Mouse (Mus musculus) bone marrow macrophage, adult 2 months (primary cell): Measurements from ENCODE around the gene Ska2. TPM values are rescaled to one million over a fixed set of nuclear protein-coding genes. Genes with fewer than 3 reads are reported as not detected.

ENCODE experiments used
- H3K27ac ChIP-seq: 2 replicates; pipeline ENCODE4 v1.5.1; 2012; ENCODE audit warnings: low read depth, low read length; ENCODE audit not compliant: insufficient read depth
- H3K4me1 ChIP-seq: 2 replicates; pipeline ENCODE4 v1.6.1; 2012; ENCODE audit warnings: low read length; ENCODE audit not compliant: control insufficient read depth, insufficient read depth
- H3K4me3 ChIP-seq: 2 replicates; pipeline ENCODE4 v1.5.1; 2012; ENCODE audit warnings: mild to moderate bottlenecking, low read length, moderate library complexity; ENCODE audit not compliant: insufficient read depth
- CTCF ChIP-seq: IDR thresholded peaks from 2 replicates; pipeline ENCODE4 v1.5.1; 2012; ENCODE audit warnings: low read depth, mild to moderate bottlenecking, low read length, moderate library complexity
- POLR2A ChIP-seq: IDR thresholded peaks from 2 replicates; pipeline ENCODE4 v1.6.1; 2012; ENCODE audit warnings: mild to moderate bottlenecking, low read depth, low read length, borderline replicate concordance
- polyA plus RNA-seq: library from polyadenylated mRNA; stranded (reverse); fragments of >200 nt; gene quantifications from 2 replicates; pipeline ENCODE4 v1.2.4, GENCODE M21; 2012; ENCODE audit not compliant: missing spikeins, insufficient read depth, insufficient read length

Ska2 gene
- polyA plus RNA-seq, result 26.7 and 30.5 TPM in 2 replicates

- TF ChIP-seq POLR2A (no peak), CTCF (no peak)
Observed at GRCm38 (mm10) chr11:87108755-87109518, at the start of gene Ska2. Ska2 (plus strand) TSS chr11:87109234.

GRCm38 (mm10) chr11:87060410-87060809, 48.6 kb upstream of the Ska2 start:
- TF ChIP-seq POLR2A (no peak), CTCF (no peak)
- H3K27ac ChIP-seq, result no peak overlapping the region
- H3K4me1 ChIP-seq, result no peaks in the 10 kb centered on the region
- H3K4me3 ChIP-seq, result no peak overlapping the region

More at GRCm38 (mm10) chr11:87108755-87109518, at the start of gene Ska2:
- peak within 1 kb of the TSS; percentile 69 for H3K27ac ChIP-seq
- H3K4me3 ChIP-seq, result peak within 1 kb of the TSS; percentile 70
- peaks cover 2% of the 10 kb centered on the region for H3K4me1 ChIP-seq

- no peak overlapping the region for H3K4me3 ChIP-seq
- TF ChIP-seq CTCF, result no peak
- no peak for TF ChIP-seq POLR2A
- no peaks in the 10 kb centered on the region for H3K4me1 ChIP-seq
- H3K27ac ChIP-seq, result no peak overlapping the region
Observed at GRCm38 (mm10) chr11:87062087-87062486, 46.9 kb upstream of the Ska2 start.

- TF ChIP-seq CTCF (peak; percentile 22; the same call in 1 of the 2 replicates), POLR2A (no peak)
- H3K4me1 ChIP-seq, result peaks cover 13% of the 10 kb centered on the region
- H3K27ac ChIP-seq, result peak overlapping the region; percentile 42
- H3K4me3 ChIP-seq, result peak overlapping the region; percentile 88
Observed at GRCm38 (mm10) chr11:87073343-87073865, 35.6 kb upstream of the Ska2 start.

GRCm38 (mm10) chr11:87073866-87074440, 35.1 kb upstream of the Ska2 start, which contains the start of gene Gdpd1:
Gdpd1 (minus strand) TSS chr11:87074062.
- H3K27ac ChIP-seq, result peak within 1 kb of the TSS; percentile 42
- peak within 1 kb of the TSS; percentile 88 for H3K4me3 ChIP-seq
- TF ChIP-seq CTCF, result no peak
- no peak for TF ChIP-seq POLR2A

GRCm38 (mm10) chr11:87083712-87084111, 25.3 kb upstream of the Ska2 start:
- TF ChIP-seq POLR2A (no peak), CTCF (no peak)
- H3K4me3 ChIP-seq, result no peak overlapping the region
- no peak overlapping the region for H3K27ac ChIP-seq
- peaks cover 15% of the 10 kb centered on the region for H3K4me1 ChIP-seq

More at GRCm38 (mm10) chr11:87073866-87074440, 35.1 kb upstream of the Ska2 start, which contains the start of gene Gdpd1:
- peaks cover 13% of the 10 kb centered on the region for H3K4me1 ChIP-seq

GRCm38 (mm10) chr11:87085461-87085860, 23.6 kb upstream of the Ska2 start:
- no peak for TF ChIP-seq POLR2A
- TF ChIP-seq CTCF, result no peak
- Histone ChIP-seq H3K27ac (no peak overlapping the region), H3K4me1 (peaks cover 15% of the 10 kb centered on the region), H3K4me3 (peak overlapping the region; percentile 78)

- peaks cover 15% of the 10 kb centered on the region for H3K4me1 ChIP-seq
- peak within 1 kb of the TSS; percentile 41 for H3K27ac ChIP-seq
- TF ChIP-seq CTCF (no peak), POLR2A (0 out of 2 replicates have a peak, but pooled peaks have one; percentile 52)
- peak within 1 kb of the TSS; percentile 78 for H3K4me3 ChIP-seq
Observed at GRCm38 (mm10) chr11:87086290-87086984, 22.6 kb upstream of the Ska2 start, which contains the start of gene Smg8. Smg8 (minus strand) TSS chr11:87086774.

GRCm38 (mm10) chr11:87087142-87087541, 21.9 kb upstream of the Ska2 start:
- TF ChIP-seq CTCF (no peak), POLR2A (no peak)
- Histone ChIP-seq H3K4me1 (peaks cover 15% of the 10 kb centered on the region), H3K27ac (no peak overlapping the region), H3K4me3 (peak overlapping the region; percentile 78)

- H3K27ac ChIP-seq, result peak within 1 kb of the TSS; percentile 69
- H3K4me1 ChIP-seq, result peaks cover 2% of the 10 kb centered on the region
- TF ChIP-seq CTCF, result no peak
- no peak for TF ChIP-seq POLR2A
Observed at GRCm38 (mm10) chr11:87108409-87108754, 652 bp upstream of the Ska2 start, which contains the start of gene Prr11. Prr11 (minus strand) TSS chr11:87108708.

More at GRCm38 (mm10) chr11:87108409-87108754, 652 bp upstream of the Ska2 start, which contains the start of gene Prr11:
- peak within 1 kb of the TSS; percentile 70 for H3K4me3 ChIP-seq
